Mouse (Mus musculus): ENCODE results near the gene Sptan1. TPM values are rescaled to one million over a fixed set of nuclear protein-coding genes. Genes with fewer than 3 reads are reported as not detected.
A peak's percentile ranks its signal among the peaks of the same experiment; 100 is the strongest.

Gene Sptan1
- polyA plus RNA-seq, 1 experiment: 167 TPM

- TF ChIP-seq TCF12 (IDR thresholded peaks at IDR 0.05; ENCODE audit: insufficient read depth, poor library complexity, severe bottlenecking): no peak
- TF ChIP-seq REST (IDR thresholded peaks at IDR 0.05; ENCODE audit: insufficient read depth, insufficient read length): no peak
- TF ChIP-seq TCF3 (IDR thresholded peaks at IDR 0.05; ENCODE audit: insufficient read length, low read depth): no peak
- no peak for TF ChIP-seq MAX (IDR thresholded peaks at IDR 0.05; ENCODE audit: low read depth)
- TF ChIP-seq MYOD1 (IDR thresholded peaks at IDR 0.05; ENCODE audit: control insufficient read depth in 1 of 3, insufficient read length in 2 of 3, low read depth in 2 of 3): no peak
- TF ChIP-seq SRF (IDR thresholded peaks at IDR 0.05; ENCODE audit: control insufficient read depth, insufficient read length, low read depth): no peak
- TF ChIP-seq MYOG (IDR thresholded peaks at IDR 0.05; ENCODE audit: control insufficient read depth in 1 of 3, insufficient read depth in 1 of 3, insufficient read length in 2 of 3, low read depth in 2 of 3): no peak
- TF ChIP-seq E2F4 (IDR thresholded peaks at IDR 0.05; ENCODE audit: insufficient read depth): no peak
- TF ChIP-seq POLR2A (IDR thresholded peaks at IDR 0.05; ENCODE audit: insufficient read length, low read depth): no peak
- Histone ChIP-seq H3K27me3 (ENCODE audit: control insufficient read depth, insufficient read depth, insufficient read length) (no peaks in the 10 kb centered on the region), H3K4me3 (no peak overlapping the region), H3K4me2 (ENCODE audit: low read depth) (no peak overlapping the region), H3ac (ENCODE audit: control insufficient read depth, insufficient read length) (no peak overlapping the region), H3K36me3 (ENCODE audit: control insufficient read depth, insufficient read depth) (peaks cover 86% of the 10 kb centered on the region), H3K79me2 (ENCODE audit: control insufficient read depth, insufficient read depth) (no peaks in the 10 kb centered on the region)
These were observed 61.6 kb downstream of the Sptan1 start for GRCm38 (mm10) chr2:30026997-30027396.

GRCm38 (mm10) chr2:30032244-30032846, 67.0 kb downstream of the Sptan1 start:
- peaks cover 36% of the 10 kb centered on the region for H3K36me3 ChIP-seq (ENCODE audit: control insufficient read depth, insufficient read depth)
- no peak overlapping the region for H3ac ChIP-seq (ENCODE audit: control insufficient read depth, insufficient read length)
- H3K4me2 ChIP-seq (ENCODE audit: low read depth): no peak overlapping the region
- H3K4me3 ChIP-seq: no peak overlapping the region
- no peaks in the 10 kb centered on the region for H3K79me2 ChIP-seq (ENCODE audit: control insufficient read depth, insufficient read depth)
- H3K27me3 ChIP-seq (ENCODE audit: control insufficient read depth, insufficient read depth, insufficient read length): no peaks in the 10 kb centered on the region
- no peak for TF ChIP-seq MYOG (IDR thresholded peaks at IDR 0.05; ENCODE audit: control insufficient read depth in 1 of 3, insufficient read depth in 1 of 3, insufficient read length in 2 of 3, low read depth in 2 of 3)

- no peak overlapping the region for H3K4me3 ChIP-seq
- no peak overlapping the region for H3ac ChIP-seq (ENCODE audit: control insufficient read depth, insufficient read length)
- peak in 2 of 3 experiments; percentile 80 to 88 for TF ChIP-seq MYOD1 (IDR thresholded peaks at IDR 0.05; ENCODE audit: control insufficient read depth in 1 of 3, insufficient read length in 2 of 3, low read depth in 2 of 3)
- TF ChIP-seq CEBPB (IDR thresholded peaks at IDR 0.05; ENCODE audit: insufficient read depth, poor library complexity, severe bottlenecking): no peak
- TF ChIP-seq POLR2AphosphoS2 (IDR thresholded peaks at IDR 0.05; ENCODE audit: insufficient read length, low read depth): peak; percentile 49
- peak in 2 of 3 experiments; percentile 82 to 91 for TF ChIP-seq MYOG (IDR thresholded peaks at IDR 0.05; ENCODE audit: control insufficient read depth in 1 of 3, insufficient read depth in 1 of 3, insufficient read length in 2 of 3, low read depth in 2 of 3)
- no peaks in the 10 kb centered on the region for H3K79me2 ChIP-seq (ENCODE audit: control insufficient read depth, insufficient read depth)
- no peak overlapping the region for H3K4me2 ChIP-seq (ENCODE audit: low read depth)
- peaks cover 30% of the 10 kb centered on the region for H3K36me3 ChIP-seq (ENCODE audit: control insufficient read depth, insufficient read depth)
- no peaks in the 10 kb centered on the region for H3K27me3 ChIP-seq (ENCODE audit: control insufficient read depth, insufficient read depth, insufficient read length)
These were observed 67.6 kb downstream of the Sptan1 start for GRCm38 (mm10) chr2:30032957-30033356.

- no peak for TF ChIP-seq TCF3 (IDR thresholded peaks at IDR 0.05; ENCODE audit: insufficient read length, low read depth)
- no peak for TF ChIP-seq USF1 (IDR thresholded peaks at IDR 0.05; ENCODE audit: low read depth)
- TF ChIP-seq POLR2AphosphoS2 (IDR thresholded peaks at IDR 0.05; ENCODE audit: insufficient read length, low read depth): no peak
- Histone ChIP-seq H3K4me2 (ENCODE audit: low read depth) (no peak overlapping the region), H3K79me2 (ENCODE audit: control insufficient read depth, insufficient read depth) (no peaks in the 10 kb centered on the region), H3K27me3 (ENCODE audit: control insufficient read depth, insufficient read depth, insufficient read length) (no peaks in the 10 kb centered on the region), H3K4me3 (no peak overlapping the region), H3ac (ENCODE audit: control insufficient read depth, insufficient read length) (no peak overlapping the region), H3K36me3 (ENCODE audit: control insufficient read depth, insufficient read depth) (no peaks in the 10 kb centered on the region)
These were observed 72.4 kb downstream of the Sptan1 start for GRCm38 (mm10) chr2:30037762-30038161.

GRCm38 (mm10) chr2:30038370-30038769, 73.0 kb downstream of the Sptan1 start:
- no peak overlapping the region for H3K4me2 ChIP-seq (ENCODE audit: low read depth)
- H3K36me3 ChIP-seq (ENCODE audit: control insufficient read depth, insufficient read depth): no peaks in the 10 kb centered on the region
- H3K27me3 ChIP-seq (ENCODE audit: control insufficient read depth, insufficient read depth, insufficient read length): no peaks in the 10 kb centered on the region
- no peak overlapping the region for H3ac ChIP-seq (ENCODE audit: control insufficient read depth, insufficient read length)
- H3K4me3 ChIP-seq: no peak overlapping the region
- no peaks in the 10 kb centered on the region for H3K79me2 ChIP-seq (ENCODE audit: control insufficient read depth, insufficient read depth)
- TF ChIP-seq MYOG (IDR thresholded peaks at IDR 0.05; ENCODE audit: control insufficient read depth in 1 of 3, insufficient read depth in 1 of 3, insufficient read length in 2 of 3, low read depth in 2 of 3) (no peak), REST (IDR thresholded peaks at IDR 0.05; ENCODE audit: insufficient read depth, insufficient read length) (no peak), CEBPB (IDR thresholded peaks at IDR 0.05; ENCODE audit: insufficient read depth, poor library complexity, severe bottlenecking) (no peak), TCF12 (IDR thresholded peaks at IDR 0.05; ENCODE audit: insufficient read depth, poor library complexity, severe bottlenecking) (no peak), POLR2A (IDR thresholded peaks at IDR 0.05; ENCODE audit: insufficient read length, low read depth) (no peak), E2F4 (IDR thresholded peaks at IDR 0.05; ENCODE audit: insufficient read depth) (no peak), TCF3 (IDR thresholded peaks at IDR 0.05; ENCODE audit: insufficient read length, low read depth) (no peak), MYOD1 (IDR thresholded peaks at IDR 0.05; ENCODE audit: control insufficient read depth in 1 of 3, insufficient read length in 2 of 3, low read depth in 2 of 3) (no peak), USF1 (IDR thresholded peaks at IDR 0.05; ENCODE audit: low read depth) (no peak), POLR2AphosphoS2 (IDR thresholded peaks at IDR 0.05; ENCODE audit: insufficient read length, low read depth) (no peak), MAX (IDR thresholded peaks at IDR 0.05; ENCODE audit: low read depth) (no peak), SRF (IDR thresholded peaks at IDR 0.05; ENCODE audit: control insufficient read depth, insufficient read length, low read depth) (no peak)
